Mouse (Mus musculus) layer of hippocampus, adult 11-12 months (tissue): Measurements from ENCODE around the gene Dip2b.

Experiments
- DNase-seq: peaks from one replicate; pipeline ENCODE4 v3.0.0; 2022; ENCODE audit warnings: low spot score

The Dip2b gene

DNA sequence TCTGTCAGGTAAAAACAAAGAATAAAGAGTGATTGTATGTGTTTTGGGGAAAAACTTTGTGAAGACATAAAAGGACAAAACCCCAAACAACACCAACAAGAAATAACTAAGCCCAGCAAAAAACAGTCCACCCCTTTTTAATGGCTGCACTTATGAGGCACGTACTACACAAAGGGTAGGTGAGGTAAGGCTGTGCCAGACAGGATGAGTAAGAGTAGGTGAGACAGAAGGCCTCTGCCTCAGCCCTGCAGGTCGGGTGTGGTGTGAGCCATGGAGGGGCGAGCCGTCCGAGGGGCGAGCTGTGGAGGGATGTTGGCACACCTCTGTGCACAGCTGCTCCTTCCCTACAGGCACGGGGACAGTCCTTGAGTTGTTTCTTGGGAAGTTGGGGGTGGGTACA is 12.5 kb downstream of the Dip2b start:
- no peak for DNase-seq

DNA sequence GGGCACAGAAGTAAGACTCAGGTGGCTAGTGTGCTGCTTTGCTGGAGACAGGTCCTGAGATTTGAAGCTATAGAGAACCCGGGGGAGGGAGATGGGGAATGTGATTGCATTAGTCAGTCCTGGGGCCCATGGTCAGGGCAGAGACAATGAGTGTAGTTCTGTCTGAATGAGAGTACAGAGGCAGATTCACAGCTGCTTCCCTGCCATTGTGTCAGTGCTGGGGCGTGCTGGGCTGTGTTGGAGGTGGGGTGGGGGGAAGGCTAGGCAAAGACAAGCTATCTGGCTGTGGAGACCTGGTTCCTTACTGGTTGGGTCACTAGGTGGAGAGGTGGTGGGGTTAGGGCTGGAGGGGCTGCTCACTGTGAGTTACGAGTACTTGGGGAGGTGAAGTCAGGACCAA is 14.3 kb downstream of the Dip2b start:
- no peak for DNase-seq

DNA sequence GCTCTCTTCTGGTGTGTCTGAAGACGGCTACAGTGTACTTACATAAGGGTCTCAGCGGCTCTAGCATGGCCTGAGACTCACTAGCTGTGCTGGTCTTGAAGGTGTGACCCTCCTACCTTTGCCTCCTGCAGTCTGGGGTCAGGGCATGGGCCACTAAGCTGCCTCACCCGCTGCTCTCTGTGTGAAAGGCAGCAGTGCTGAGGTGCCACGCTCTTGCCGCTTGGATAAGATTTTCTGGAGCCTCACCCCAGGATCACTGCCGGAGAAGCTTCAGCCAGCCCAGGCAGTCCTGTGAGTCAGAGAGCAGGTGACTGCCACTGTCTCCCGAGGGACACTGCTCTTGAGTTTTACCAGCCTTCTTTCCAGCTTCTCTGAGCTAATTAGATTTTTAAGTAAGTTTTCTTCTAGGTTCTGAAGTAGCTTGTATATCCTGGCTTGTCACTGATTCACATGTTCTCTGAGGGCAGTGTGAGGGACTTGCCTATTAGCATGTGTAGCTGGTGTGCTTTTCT is 18.0 kb downstream of the Dip2b start:
- no peak for DNase-seq

- no peak for DNase-seq
Measured at GRCm38 (mm10) chr15:100057698-100058097, 19.2 kb downstream of the Dip2b start.

GRCm38 (mm10) chr15:100058143-100058542 is 19.7 kb downstream of the Dip2b start:
- DNase-seq = no peak

- DNase-seq = no peak
Measured at GRCm38 (mm10) chr15:100058912-100059311, 20.4 kb downstream of the Dip2b start.

DNA sequence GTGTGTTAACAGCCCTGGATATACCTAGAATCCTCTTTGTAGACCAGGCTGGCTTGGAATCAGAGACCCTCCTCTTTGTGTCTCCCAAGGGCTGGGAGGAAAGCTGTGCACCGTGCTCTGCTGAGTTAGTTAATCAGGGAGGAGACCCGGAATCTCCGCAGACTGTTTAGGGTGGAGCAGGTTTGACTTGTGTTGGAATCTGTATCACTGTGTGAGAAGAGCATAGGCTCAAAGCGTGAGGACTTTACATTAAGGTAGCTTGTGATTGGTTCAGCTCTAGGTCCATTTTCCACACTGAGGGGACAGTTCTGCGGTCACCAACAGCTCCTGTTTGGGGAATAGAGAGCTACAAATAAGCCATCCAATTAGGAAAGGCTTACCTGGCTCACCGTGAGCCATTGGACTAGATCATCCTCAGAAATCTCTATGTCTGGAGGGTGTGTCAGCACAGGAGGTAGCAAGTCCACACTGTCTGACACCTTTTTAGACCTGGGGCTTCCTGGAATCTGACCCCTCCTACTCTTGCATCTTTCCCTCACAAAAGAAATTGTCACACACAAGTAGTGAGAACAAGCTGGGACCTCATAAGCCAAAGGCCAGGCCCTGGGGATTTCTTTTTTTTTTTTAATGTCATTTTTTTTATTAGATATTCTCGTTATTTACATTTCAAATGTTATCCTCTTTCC is 21.3 kb downstream of the Dip2b start:
- DNase-seq = no peak

- DNase-seq = no peak
Measured at GRCm38 (mm10) chr15:100060513-100061140, 22.2 kb downstream of the Dip2b start.

- DNase-seq = no peak
Measured at GRCm38 (mm10) chr15:100061377-100061776, 22.9 kb downstream of the Dip2b start.

GRCm38 (mm10) chr15:100063229-100063773 is 24.8 kb downstream of the Dip2b start:
- no peak for DNase-seq

GRCm38 (mm10) chr15:100066702-100067101 is 28.2 kb downstream of the Dip2b start:
- DNase-seq = no peak

- no peak for DNase-seq
Measured at GRCm38 (mm10) chr15:100069101-100069500, 30.6 kb downstream of the Dip2b start.

DNA sequence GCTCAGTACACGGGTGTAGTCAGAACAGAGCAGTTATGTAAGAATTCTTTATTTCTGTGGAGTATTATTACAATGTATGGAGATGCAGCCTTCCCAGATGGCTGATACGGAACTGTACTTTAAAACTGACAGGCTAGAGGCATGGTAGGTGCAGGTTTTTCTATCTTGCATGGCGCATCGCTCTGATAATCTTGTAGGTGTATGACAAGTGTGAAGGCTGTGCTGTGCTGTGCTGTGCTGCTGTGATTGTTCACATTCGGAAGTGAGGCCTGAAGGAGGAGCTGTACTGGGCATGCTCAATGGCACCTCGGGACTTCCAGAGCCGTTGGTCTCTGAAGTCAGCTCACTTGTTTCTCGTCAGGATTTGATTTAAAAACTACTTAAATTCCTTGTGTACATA is 31.6 kb downstream of the Dip2b start:
- DNase-seq = no peak

- no peak for DNase-seq
Measured at GRCm38 (mm10) chr15:100071819-100072218, 33.4 kb downstream of the Dip2b start.

DNA sequence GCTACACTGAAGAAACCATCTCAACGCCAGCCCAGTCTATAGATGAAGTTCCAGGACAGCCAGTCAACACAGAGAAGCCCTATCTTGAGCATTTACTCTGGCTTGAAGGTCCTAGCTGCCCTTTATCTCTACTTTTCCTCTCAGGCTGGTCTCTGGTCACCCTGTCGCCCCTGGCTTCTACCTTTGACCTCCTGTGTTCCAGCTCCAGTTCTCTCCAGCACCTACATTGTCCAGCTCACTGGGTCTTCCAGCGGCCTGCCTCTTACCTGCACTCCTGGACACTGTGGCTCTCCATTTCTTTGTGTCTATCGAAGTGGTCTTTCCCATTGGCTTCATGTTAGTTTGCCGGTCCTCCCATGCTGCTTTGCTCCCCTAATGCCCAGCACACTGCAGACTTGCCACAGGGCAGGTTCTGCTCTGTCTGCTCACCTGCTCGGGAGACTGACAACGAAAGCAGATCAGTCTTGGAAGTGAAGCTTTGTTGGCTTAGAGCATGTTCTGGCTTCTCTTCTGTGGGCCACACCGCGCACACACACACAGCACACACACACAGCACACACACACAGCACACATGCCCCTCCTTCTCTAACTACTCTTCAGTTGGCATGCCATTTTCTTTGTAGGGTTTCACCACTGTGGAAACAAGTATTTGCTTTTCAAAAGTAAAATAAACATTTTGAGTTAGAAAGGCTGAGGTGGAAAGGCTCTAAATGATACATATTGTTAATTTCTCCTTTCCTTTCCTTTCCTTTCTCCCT is 35.4 kb downstream of the Dip2b start:
- no peak for DNase-seq

- DNase-seq = no peak
Measured at GRCm38 (mm10) chr15:100074754-100075153, 36.3 kb downstream of the Dip2b start.

- no peak for DNase-seq
Measured at GRCm38 (mm10) chr15:100076362-100076761, 37.9 kb downstream of the Dip2b start.

- DNase-seq = no peak
Measured at GRCm38 (mm10) chr15:100080833-100081477, 42.5 kb downstream of the Dip2b start.

GRCm38 (mm10) chr15:100081478-100081998 is 43.1 kb downstream of the Dip2b start:
- DNase-seq = no peak

DNA sequence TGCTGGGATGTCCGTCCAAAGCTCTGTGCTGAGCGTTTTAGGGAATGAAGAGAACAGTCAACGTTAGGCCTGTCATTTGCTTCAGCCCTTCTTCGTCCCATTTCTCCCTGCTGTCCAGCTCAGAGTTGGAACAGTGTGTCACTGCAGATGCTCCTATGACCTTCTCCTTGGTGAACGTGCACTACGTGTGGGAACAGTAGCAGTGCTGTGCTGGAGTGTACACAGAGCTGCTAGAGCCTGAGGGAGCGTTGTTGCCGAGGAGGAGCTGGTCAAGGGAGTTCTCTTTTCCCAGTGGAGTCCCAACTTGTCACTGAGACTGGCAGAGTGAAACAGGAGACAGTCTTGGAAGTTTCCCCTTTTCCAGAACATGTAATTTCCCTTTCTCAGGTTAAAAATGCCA is 43.6 kb downstream of the Dip2b start:
- DNase-seq = no peak

DNA sequence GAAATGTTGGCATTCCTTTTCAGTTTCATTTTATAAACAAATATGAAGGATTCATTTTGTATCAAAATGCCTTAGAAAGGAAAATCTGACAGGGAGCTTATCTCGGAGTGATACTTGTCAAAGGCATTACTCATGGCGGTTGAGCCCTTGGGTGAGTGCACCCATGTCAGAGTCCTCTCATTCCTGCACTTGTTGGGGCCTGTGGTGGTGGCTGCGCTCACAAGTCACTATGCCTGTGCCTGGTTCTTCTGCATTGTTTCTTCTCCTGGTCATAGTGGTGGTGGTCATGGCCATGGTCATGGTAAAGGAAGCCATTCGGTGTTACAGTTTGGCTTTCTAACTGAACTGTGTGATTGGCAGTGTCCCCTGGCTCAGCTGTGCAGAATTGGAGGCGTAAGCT is 44.3 kb downstream of the Dip2b start:
- no peak for DNase-seq

- DNase-seq = no peak
Measured at GRCm38 (mm10) chr15:100083882-100084281, 45.4 kb downstream of the Dip2b start.
